Mouse (Mus musculus) neutrophil, adult 59 days (primary cell): ENCODE data around the gene Nt5c2. TPM values are rescaled to one million over a fixed set of nuclear protein-coding genes. Genes with fewer than 3 reads are reported as not detected.

ENCODE experiments used
- total RNA-seq, 2 experiments: library from RNA; stranded (reverse); gene quantifications; 1 replicate in 1 of 2; 2 replicates in 1 of 2; pipeline ENCODE4 v1.2.4; 2023

Nt5c2 gene
- total RNA-seq, result 10 to 100 TPM; 86.5 to 89.7 TPM

DNA sequence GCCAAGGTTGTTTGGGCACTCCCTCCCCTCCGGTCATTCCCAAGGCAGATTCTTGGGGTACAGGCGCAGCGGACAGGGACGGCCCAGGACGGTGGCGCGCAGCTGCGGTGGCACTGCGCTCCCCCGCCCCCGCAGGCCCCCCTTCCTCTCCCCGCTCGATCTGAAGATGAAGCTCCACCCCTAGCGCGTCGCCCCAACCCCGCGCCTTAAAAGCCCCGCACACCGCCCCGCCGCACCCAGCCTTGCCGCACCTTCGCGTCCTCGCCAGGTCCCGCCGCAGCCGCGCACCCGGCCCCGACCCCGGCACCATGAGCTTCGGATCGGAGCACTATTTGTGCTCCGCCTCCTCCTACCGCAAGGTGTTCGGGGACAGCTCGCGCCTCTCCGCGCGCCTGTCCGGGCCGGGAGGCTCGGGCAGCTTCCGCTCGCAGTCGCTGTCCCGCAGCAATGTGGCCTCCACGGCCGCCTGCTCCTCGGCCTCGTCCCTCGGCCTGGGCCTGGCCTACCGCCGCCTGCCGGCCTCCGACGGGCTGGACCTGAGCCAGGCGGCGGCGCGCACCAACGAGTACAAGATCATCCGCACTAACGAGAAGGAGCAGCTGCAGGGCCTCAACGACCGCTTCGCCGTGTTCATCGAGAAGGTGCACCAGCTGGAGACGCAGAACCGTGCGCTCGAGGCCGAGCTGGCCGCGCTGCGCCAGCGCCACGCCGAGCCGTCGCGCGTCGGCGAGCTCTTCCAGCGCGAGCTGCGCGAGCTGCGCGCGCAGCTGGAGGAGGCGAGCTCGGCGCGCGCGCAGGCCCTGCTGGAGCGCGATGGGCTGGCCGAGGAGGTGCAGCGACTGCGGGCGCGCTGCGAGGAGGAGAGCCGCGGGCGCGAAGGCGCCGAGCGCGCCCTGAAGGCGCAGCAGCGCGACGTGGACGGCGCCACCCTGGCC lies at the start of gene Nt5c2, which contains the start of gene Ina:
Gene Nt5c2, minus strand, starts transcription at position 707 of the 935 bp plus-strand sequence.
Gene Ina, plus strand, starts transcription at position 252 of the 935 bp plus-strand sequence.

DNA sequence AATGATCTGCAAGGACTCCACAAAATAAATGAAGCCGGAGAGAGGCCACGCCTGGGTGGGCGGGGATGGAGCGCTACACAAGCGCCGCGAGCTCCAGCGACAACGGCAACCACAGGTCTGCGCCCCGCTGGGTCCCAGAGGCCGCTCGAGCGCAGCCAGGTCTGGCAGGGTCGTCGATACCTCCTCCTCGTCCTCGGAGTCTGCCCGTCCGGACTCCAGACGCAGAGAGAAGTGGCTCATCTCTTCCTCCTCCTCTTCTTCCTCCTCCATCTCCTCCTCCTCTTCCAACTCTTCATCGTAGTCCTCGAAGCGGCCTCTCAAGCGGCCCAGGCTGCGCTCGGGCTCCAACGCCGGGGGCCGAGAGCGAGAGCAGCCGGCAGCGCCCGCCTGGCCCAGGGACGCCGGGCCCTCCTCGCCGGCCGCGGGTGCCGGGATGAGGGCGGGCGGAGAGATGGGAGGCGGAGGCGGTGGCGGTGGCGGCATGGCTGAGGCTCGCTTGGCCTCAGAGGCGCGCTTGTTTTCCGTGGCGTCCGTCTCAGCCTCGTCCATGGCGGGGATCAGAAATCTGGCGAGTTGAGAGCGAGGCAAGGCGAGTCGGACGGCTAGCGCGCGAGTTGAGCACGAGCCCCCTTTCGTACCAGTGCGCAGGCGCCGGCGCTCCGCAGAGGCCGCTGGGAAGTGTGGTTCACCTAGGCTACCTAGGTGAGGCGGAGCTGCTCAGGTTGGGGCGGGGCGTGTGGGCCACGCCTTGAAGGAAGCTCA lies 35.5 kb upstream of the Nt5c2 start, which contains the start of gene Pcgf6:
Gene Pcgf6, minus strand, starts transcription at position 636 of the 762 bp plus-strand sequence.

Other genes starting within 250 kb of the Nt5c2 start
- not detected for gene Ina, start 455 bp downstream of the Nt5c2 start, total RNA-seq
- gene Pcgf6, start 35.8 kb upstream of the Nt5c2 start, total RNA-seq, result 1 to 10 TPM; 1.6 to 1.7 TPM
- gene Taf5, start 52.6 kb upstream of the Nt5c2 start, total RNA-seq, result 1 to 10 TPM; 7.9 to 9.5 TPM
- gene Usmg5, start 75.5 kb upstream of the Nt5c2 start, total RNA-seq, result 100 to 1,000 TPM; 144 to 162 TPM
- 1 to 10 TPM; 7.8 to 9.2 TPM for gene Pdcd11, start 75.6 kb upstream of the Nt5c2 start, total RNA-seq
- 10 to 100 TPM in 1 of 2 experiments, 1 to 10 TPM in 1; 9.1 to 13.5 TPM for gene Calhm2, start 123.1 kb upstream of the Nt5c2 start, total RNA-seq
- not detected for gene Calhm1, start 129.1 kb upstream of the Nt5c2 start, total RNA-seq
- gene Calhm3, start 142.6 kb upstream of the Nt5c2 start, total RNA-seq, result not detected
- under 1 TPM in 1 of 2 experiments, not detected in 1; 0.11 TPM for gene Neurl1a, start 163.7 kb upstream of the Nt5c2 start, total RNA-seq